In the genomic region with DNA sequence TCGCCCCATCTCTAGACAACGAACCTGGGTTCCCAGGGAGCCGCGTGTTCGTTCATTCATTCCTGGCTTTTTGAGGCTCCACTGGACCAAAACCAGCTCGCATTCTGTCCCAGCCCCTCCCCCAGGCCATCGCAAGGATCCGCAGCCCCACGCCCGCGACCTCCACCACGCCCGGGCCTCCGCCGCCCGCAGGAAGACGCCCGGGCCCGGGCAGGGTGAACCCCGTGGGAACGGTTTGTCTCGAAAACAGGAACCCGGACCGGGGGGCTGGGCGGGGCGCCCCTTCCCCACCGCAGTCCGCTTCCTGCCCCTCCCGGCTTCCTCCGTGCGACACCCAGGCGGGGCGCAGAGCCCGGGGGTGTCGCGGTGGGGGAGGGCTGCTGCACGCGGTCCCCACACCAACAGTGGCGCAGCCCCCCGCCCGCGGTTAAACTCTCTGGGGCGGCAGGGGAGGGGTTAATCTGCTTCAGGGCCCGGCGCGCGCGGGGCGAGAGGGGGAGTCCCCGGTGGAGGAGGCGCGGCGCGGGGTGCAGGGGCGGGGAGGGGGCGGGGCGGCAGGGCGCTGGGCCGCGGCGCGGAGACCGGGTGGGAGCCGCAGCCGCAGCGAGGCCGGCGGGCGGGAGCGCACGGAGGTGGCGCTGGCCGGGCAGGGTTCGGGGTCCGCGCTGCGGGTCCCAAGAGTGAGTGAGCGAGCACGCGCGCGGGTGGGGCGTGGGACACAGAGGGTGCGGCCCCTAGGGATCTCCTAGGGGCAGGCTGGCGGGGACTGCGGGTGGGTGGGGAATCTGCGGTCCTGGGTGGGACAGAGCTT, we compare ENCODE assay signal across 8 mouse cellular contexts. TPM values are rescaled to one million over a fixed set of nuclear protein-coding genes. Genes with fewer than 3 reads are reported as not detected.
DNase-seq lines count a peak whose midpoint lies in the region; ATAC-seq and TF ChIP-seq lines count a peak whose summit lies in the region.

A gene (plus strand): TSS at position 56 of the 811 bp plus-strand sequence.

- H3K4me3 ChIP-seq in C2C12 (ENCODE audit: insufficient read depth, poor library complexity, severe bottlenecking), result no peak within 1 kb of the TSS
- H3K4me3 ChIP-seq in G1E (ENCODE audit: low read depth, low read length), result peak within 1 kb of the TSS; percentile 68
- H3K4me3 ChIP-seq in erythroblast, embryonic 14.5 days (replicated peaks), result peak within 1 kb of the TSS; percentile 55
- H3K4me3 ChIP-seq in lung, postnatal 0 days (ENCODE audit: low read depth, low read length), result peak within 1 kb of the TSS; percentile 62

- H3K79me3 ChIP-seq in C2C12 (ENCODE audit: low read depth), result no peaks in the 10 kb centered on the region

- 2% methylated on average over 49 of the region's 87 CpGs for WGBS in lung, postnatal 0 days

- peaks cover 34% of the 10 kb centered on the region for H3K27me3 ChIP-seq in C2C12 (ENCODE audit: control insufficient read depth, insufficient read depth, insufficient read length)
- peaks cover 67% of the 10 kb centered on the region for H3K27me3 ChIP-seq in G1E (ENCODE audit: insufficient read depth, low read length)
- H3K27me3 ChIP-seq in erythroblast, embryonic 14.5 days (ENCODE audit: control insufficient read depth), result peaks cover 59% of the 10 kb centered on the region
- H3K27me3 ChIP-seq in lung, postnatal 0 days (replicated peaks; ENCODE audit: insufficient read depth, low read length), result no peaks in the 10 kb centered on the region

- no peak for TF ChIP-seq CTCF in C2C12 (IDR thresholded peaks at IDR 0.05; ENCODE audit: control insufficient read depth, insufficient read depth, insufficient read length)
- TF ChIP-seq CTCF in G1E (IDR thresholded peaks at IDR 0.05; ENCODE audit: low read depth, low read length), result no peak
- no peak for TF ChIP-seq CTCF in lung, postnatal 0 days (IDR thresholded peaks at IDR 0.05)

- TF ChIP-seq EP300 in lung, postnatal 0 days (IDR thresholded peaks at IDR 0.05), result no peak; the same call in 1 of the 2 replicates

- intact Hi-C loops in heart, postnatal 14 days (cut with DNase I), result loop anchor here (2.0 kb wide), 1 partner anchor 53 kb away; no protein-coding TSS in a partner anchor

- no peak for ATAC-seq in G1E (ENCODE audit: extremely low read depth, insufficient number of reproducible peaks, low FRiP score, poor library complexity, severe bottlenecking)
- peak; percentile 27 for ATAC-seq in lung, postnatal 0 days

- no peaks in the 10 kb centered on the region for H3K79me2 ChIP-seq in C2C12 (ENCODE audit: control insufficient read depth, insufficient read depth)

- H3ac ChIP-seq in C2C12 (ENCODE audit: control insufficient read depth, insufficient read length, low read depth), result peak within 1 kb of the TSS; percentile 72

- no peaks in the 10 kb centered on the region for H3K9me3 ChIP-seq in G1E (replicated peaks)
- H3K9me3 ChIP-seq in erythroblast, embryonic 14.5 days (ENCODE audit: control insufficient read depth, low read length), result peaks cover 3% of the 10 kb centered on the region; the same call in 1 of the 2 replicates
- no peaks in the 10 kb centered on the region for H3K9me3 ChIP-seq in lung, postnatal 0 days (ENCODE audit: low read length)

- H3K36me3 ChIP-seq in C2C12 (ENCODE audit: control insufficient read depth, insufficient read depth) (no peaks in the 10 kb centered on the region), G1E (replicated peaks) (no peaks in the 10 kb centered on the region)
- H3K36me3 ChIP-seq in erythroblast, embryonic 14.5 days (ENCODE audit: control insufficient read depth), result no peaks in the 10 kb centered on the region; the same call in 1 of the 2 replicates
- no peaks in the 10 kb centered on the region for H3K36me3 ChIP-seq in lung, postnatal 0 days (ENCODE audit: insufficient read depth, low read length)

- H3K4me2 ChIP-seq in lung, postnatal 0 days (replicated peaks; ENCODE audit: low read depth, low read length), result peak within 1 kb of the TSS; percentile 99

- DNase-seq in G1E (ENCODE audit: low spot score), result peak; percentile 45
- peak; percentile 72 to 85 for DNase-seq in heart, postnatal 14 days
- peak; percentile 67 to 76 for DNase-seq in kidney, postnatal 4 days
- DNase-seq in lung, postnatal 0 days (ENCODE audit: low spot score), result peak; percentile 68
- DNase-seq in retina, embryonic 14.5 days (ENCODE audit: low spot score), result peak; percentile 60
- no peak for DNase-seq in frontal cortex, postnatal 14 days (ENCODE audit: low spot score in 2 of 2)

- peaks cover 32% of the 10 kb centered on the region for H3K4me1 ChIP-seq in G1E (ENCODE audit: insufficient read depth, low read depth, low read length)
- peaks cover 26% of the 10 kb centered on the region for H3K4me1 ChIP-seq in erythroblast, embryonic 14.5 days (ENCODE audit: control insufficient read depth)
- peaks cover 3% of the 10 kb centered on the region; the same call in 1 of the 2 replicates for H3K4me1 ChIP-seq in lung, postnatal 0 days (ENCODE audit: insufficient read depth, low read depth, low read length)

- peak within 1 kb of the TSS; percentile 42 for H3K9ac ChIP-seq in lung, postnatal 0 days (replicated peaks; ENCODE audit: low read depth)

- H3K27ac ChIP-seq in lung, postnatal 0 days (ENCODE audit: low read length), result peak within 1 kb of the TSS; percentile 73

TF ChIP-seq in C2C12, 6 proteins besides CTCF, POLR2A, EP300 and RAD21:
- TF ChIP-seq USF1 (IDR thresholded peaks at IDR 0.05; ENCODE audit: low read depth) (no peak), MYOD1 (IDR thresholded peaks at IDR 0.05; ENCODE audit: control insufficient read depth, insufficient read length, low read depth) (no peak), MYOG (IDR thresholded peaks at IDR 0.05; ENCODE audit: control insufficient read depth, extremely low read depth, insufficient read length) (no peak), CEBPB (IDR thresholded peaks at IDR 0.05; ENCODE audit: low read depth) (no peak), MAX (IDR thresholded peaks at IDR 0.05) (no peak), FOSL1 (IDR thresholded peaks at IDR 0.05; ENCODE audit: insufficient read depth, low read length, poor library complexity, severe bottlenecking) (no peak)
TF ChIP-seq in C2C12: peak in this region for 0.

RNA-seq across cellular contexts. Expression of the gene that starts here (rescaled TPM):
- polyA plus RNA-seq in C2C12 (2012; fragmentation: generic; extraction: Trizol) (0.71 TPM), G1E (2012) (2.3 and 3.5 TPM in 2 replicates)
- total RNA-seq in G1E (2014; fragmentation: Nextera tagmentation) (not detected in 2 replicates), G1E (2017) (1.5 and 3.7 TPM in 2 replicates)
- polyA plus RNA-seq in erythroblast, embryonic 14.5 days (2012), result 0.71 and 0.73 TPM in 2 replicates
- total RNA-seq in heart, postnatal 14 days (2021), result 10 to 100 TPM; 66.6 to 70.7 TPM
- polyA plus RNA-seq in lung, postnatal 0 days (2015; fragmentation: Nextera tagmentation; extraction: Ambion mirVana), result 99.2 and 128 TPM in 2 replicates

Comparison
In these comparisons a context has a peak if more than half of its experiments do, and no peak if none do; other contexts are left out.
1. RNA of the gene that starts here (total RNA-seq): 66.6 to 70.7 TPM in heart, postnatal 14 days; 1.5 to 3.7 TPM in G1E; every median in the first group is over 10 times any median in the second.
2. RNA of the gene that starts here (polyA plus RNA-seq): 99.2 to 128 TPM in lung, postnatal 0 days; 2.3 to 3.5 TPM in G1E, 0.71 TPM in C2C12 (single experiment) and 0.71 to 0.73 TPM in erythroblast, embryonic 14.5 days; every median in the first group is over 10 times any median in the second.
3. DNase-seq: peak in G1E (single experiment), heart, postnatal 14 days (2 of 2), kidney, postnatal 4 days (2 of 2), lung, postnatal 0 days (single experiment) and retina, embryonic 14.5 days (single experiment); none in frontal cortex, postnatal 14 days (0 of 2).